Mouse (Mus musculus) B cell, adult (primary cell): ENCODE measurements around the gene Stxbp5. TPM values are rescaled to one million over a fixed set of nuclear protein-coding genes. Genes with fewer than 3 reads are reported as not detected.

Experiments
- total RNA-seq: library from RNA; stranded (reverse); gene quantifications from 4 replicates; pipeline ENCODE4 v1.2.4, GENCODE M21; 2023; ENCODE audit not compliant: inconsistent age

The Stxbp5 gene
- total RNA-seq: 25.5 to 28.1 TPM (median 26.8 TPM) in 4 replicates

GRCm38 (mm10) chr10:9901071-9901696 is at the start of gene Stxbp5:
Gene Stxbp5 (minus strand): TSS chr10:9901079.

Other genes starting within 250 kb of the Stxbp5 start
- not detected in 4 replicates for gene Samd5, start 225.9 kb downstream of the Stxbp5 start, total RNA-seq